Comparison of ENCODE assay signal across 8 mouse cellular contexts in the genomic region with DNA sequence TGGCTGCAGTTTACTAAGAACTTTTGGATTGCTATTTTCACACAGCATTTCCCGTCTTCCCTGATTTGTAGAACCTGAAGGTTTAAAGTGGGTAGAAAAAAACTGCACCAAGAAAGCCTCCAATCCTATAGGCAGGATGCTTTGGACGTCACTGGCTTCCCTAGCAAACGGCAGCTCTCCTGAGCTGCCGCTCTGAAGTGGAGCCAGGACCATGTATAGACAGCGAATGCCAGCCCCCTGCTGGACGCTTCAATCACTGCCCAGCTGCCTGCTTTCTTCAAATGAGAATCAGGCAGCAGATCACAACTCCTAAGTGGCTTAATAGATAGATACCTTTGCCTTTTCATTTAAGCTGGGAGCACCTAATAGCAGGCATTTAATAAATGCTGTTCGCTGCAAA. TPM values are rescaled to one million over a fixed set of nuclear protein-coding genes. Genes with fewer than 3 reads are reported as not detected.
A peak's percentile ranks its signal among the peaks of the same experiment; 100 is the strongest.
DNase-seq lines count a peak whose midpoint lies in the region; ATAC-seq and TF ChIP-seq lines count a peak whose summit lies in the region.

A gene (minus strand): TSS at position 12 of the 400 bp plus-strand sequence.

- no peaks in the 10 kb centered on the region for H3K9me3 ChIP-seq in heart, embryonic 11.5 days (replicated peaks; ENCODE audit: control insufficient read depth, low read length)
- no peaks in the 10 kb centered on the region for H3K9me3 ChIP-seq in forebrain, embryonic 16.5 days (ENCODE audit: control insufficient read depth, low read length)
- no peaks in the 10 kb centered on the region for H3K9me3 ChIP-seq in intestine, postnatal 0 days (ENCODE audit: control insufficient read depth)

- no peak within 1 kb of the TSS for H3K9ac ChIP-seq in heart, embryonic 11.5 days (ENCODE audit: low read depth, low read length)
- H3K9ac ChIP-seq in forebrain, embryonic 16.5 days (replicated peaks; ENCODE audit: low read depth, low read length), result no peak within 1 kb of the TSS
- H3K9ac ChIP-seq in intestine, postnatal 0 days (ENCODE audit: low read depth, low read length), result no peak within 1 kb of the TSS

- intact Hi-C loops in left cerebral cortex, postnatal 10 days (cut with DNase I), result loop anchor here (10.0 kb wide), 2 partner anchors 355 to 585 kb away; a partner anchor contains a TSS

- no peaks in the 10 kb centered on the region for H3K27me3 ChIP-seq in heart, embryonic 11.5 days (ENCODE audit: control insufficient read depth, insufficient read depth, low read length)
- no peaks in the 10 kb centered on the region for H3K27me3 ChIP-seq in forebrain, embryonic 16.5 days (replicated peaks; ENCODE audit: control insufficient read depth, insufficient read depth, low read length)
- no peaks in the 10 kb centered on the region for H3K27me3 ChIP-seq in intestine, postnatal 0 days (replicated peaks; ENCODE audit: control insufficient read depth, insufficient read depth, low read length)
- H3K27me3 ChIP-seq in splenic B cell, adult 2 months (ENCODE audit: control insufficient read depth, insufficient read depth, low read length, poor library complexity, severe bottlenecking), result no peaks in the 10 kb centered on the region

- ATAC-seq in heart, embryonic 11.5 days (replicated peaks; ENCODE audit: insufficient number of reproducible peaks, low FRiP score, low TSS enrichment), result peak; percentile 72; the same call in 1 of the 2 replicates
- peak; percentile 96 for ATAC-seq in forebrain, embryonic 16.5 days
- no peak for ATAC-seq in intestine, postnatal 0 days

- H3K4me2 ChIP-seq in heart, embryonic 11.5 days, result no peak within 1 kb of the TSS
- no peak within 1 kb of the TSS for H3K4me2 ChIP-seq in forebrain, embryonic 16.5 days (ENCODE audit: low read length)
- no peak within 1 kb of the TSS for H3K4me2 ChIP-seq in intestine, postnatal 0 days (replicated peaks; ENCODE audit: low read depth)

- no peak for TF ChIP-seq POLR2A in brain, embryonic 14.5 days (IDR thresholded peaks at IDR 0.05; ENCODE audit: borderline replicate concordance, extremely low read depth, insufficient read depth, insufficient read length, poor library complexity, severe bottlenecking)

- no peak for DNase-seq in heart, adult 9 months (ENCODE audit: low spot score in 2 of 2)
- peak; percentile 82 for DNase-seq in brain, embryonic 14.5 days (ENCODE audit: low read depth)
- DNase-seq in left cerebral cortex, postnatal 10 days (ENCODE audit: extremely low spot score in 1 of 2, low spot score in 2 of 2), result peak; percentile 27 to 54
- peak; percentile 58 for DNase-seq in mesoderm, embryonic 11.5 days (ENCODE audit: low read depth, low spot score)
- DNase-seq in splenic B cell, adult 2 months (ENCODE audit: low read depth, low spot score), result peak; percentile 3

- H3K4me1 ChIP-seq in heart, embryonic 11.5 days (ENCODE audit: control insufficient read depth, insufficient read depth, low read length), result no peaks in the 10 kb centered on the region
- H3K4me1 ChIP-seq in forebrain, embryonic 16.5 days (replicated peaks; ENCODE audit: control insufficient read depth, insufficient read depth, low read length), result no peaks in the 10 kb centered on the region
- no peaks in the 10 kb centered on the region for H3K4me1 ChIP-seq in intestine, postnatal 0 days (replicated peaks; ENCODE audit: control insufficient read depth, insufficient read depth, low read length)

- no peaks in the 10 kb centered on the region for H3K36me3 ChIP-seq in heart, embryonic 11.5 days (ENCODE audit: control insufficient read depth, insufficient read depth, low read length)
- no peaks in the 10 kb centered on the region for H3K36me3 ChIP-seq in forebrain, embryonic 16.5 days (ENCODE audit: control insufficient read depth, insufficient read depth)
- H3K36me3 ChIP-seq in intestine, postnatal 0 days (ENCODE audit: control insufficient read depth, insufficient read depth), result no peaks in the 10 kb centered on the region
- no peaks in the 10 kb centered on the region for H3K36me3 ChIP-seq in splenic B cell, adult 2 months (ENCODE audit: control insufficient read depth, insufficient read depth, low read length, poor library complexity, severe bottlenecking)

- H3K27ac ChIP-seq in heart, embryonic 11.5 days (ENCODE audit: low read depth, low read length), result no peak within 1 kb of the TSS
- no peak within 1 kb of the TSS for H3K27ac ChIP-seq in forebrain, embryonic 16.5 days (ENCODE audit: low read length)
- H3K27ac ChIP-seq in intestine, postnatal 0 days (ENCODE audit: low read depth, low read length), result no peak within 1 kb of the TSS

- WGBS in heart, embryonic 11.5 days (ENCODE audit: insufficient replicate concordance), result 17% methylated on average over 7 of the region's 7 CpGs
- 20% methylated on average over 7 of the region's 7 CpGs for WGBS in forebrain, embryonic 16.5 days
- WGBS in intestine, postnatal 0 days, result 16% methylated on average over 7 of the region's 7 CpGs

- no peak within 1 kb of the TSS for H3K4me3 ChIP-seq in heart, embryonic 11.5 days (ENCODE audit: low read depth, low read length)
- no peak within 1 kb of the TSS for H3K4me3 ChIP-seq in forebrain, embryonic 16.5 days (replicated peaks; ENCODE audit: low read length)
- H3K4me3 ChIP-seq in intestine, postnatal 0 days (ENCODE audit: low read depth, low read length), result no peak within 1 kb of the TSS

- TF ChIP-seq CTCF in brain, embryonic 14.5 days (IDR thresholded peaks at IDR 0.05; ENCODE audit: borderline replicate concordance, extremely low read depth, insufficient read depth, insufficient read length), result peak; percentile 74
- peak; percentile 77 for TF ChIP-seq CTCF in intestine, postnatal 0 days (IDR thresholded peaks at IDR 0.05; ENCODE audit: low read depth)

RNA-seq across cellular contexts. Expression of the gene that starts here (rescaled TPM):
- polyA plus RNA-seq in heart, embryonic 11.5 days (2014; fragmentation: Nextera tagmentation; extraction: Ambion mirVana), result 0.16 TPM in 1 of 2 replicates, not detected in the other
- 0.10 and 0.29 TPM in 2 replicates for polyA plus RNA-seq in brain, embryonic 14.5 days (2012; rRNA removed)
- polyA plus RNA-seq in forebrain, embryonic 16.5 days (2015; fragmentation: Nextera tagmentation; extraction: Ambion mirVana), result 0.42 and 0.50 TPM in 2 replicates
- 0.74 and 0.80 TPM in 2 replicates for polyA plus RNA-seq in intestine, postnatal 0 days (2015; fragmentation: Nextera tagmentation; extraction: Ambion mirVana)
- total RNA-seq in left cerebral cortex, postnatal 10 days (2021), result 1 to 10 TPM; 1.4 to 2.8 TPM

Comparison
In these comparisons a context has a peak if more than half of its experiments do, and no peak if none do; other contexts are left out.
1. Peak in ATAC-seq in heart, embryonic 11.5 days; RNA of the gene not detected or under 1 TPM.
2. Peak in DNase-seq in brain, embryonic 14.5 days; RNA of the gene not detected or under 1 TPM.
3. Peak in ATAC-seq in forebrain, embryonic 16.5 days; RNA of the gene not detected or under 1 TPM.
4. DNase-seq: peak in left cerebral cortex, postnatal 10 days (2 of 2), mesoderm, embryonic 11.5 days (single experiment) and splenic B cell, adult 2 months (single experiment); none in heart, adult 9 months (0 of 2).